Mouse (Mus musculus): ENCODE measurements at regions not wholly inside any gene's neighbourhood (a gene's known extent, or its start where the extent isn't known, plus 50 kb on each side); places are given as distances from the start of the nearest gene placed in this dataset.

DNA sequence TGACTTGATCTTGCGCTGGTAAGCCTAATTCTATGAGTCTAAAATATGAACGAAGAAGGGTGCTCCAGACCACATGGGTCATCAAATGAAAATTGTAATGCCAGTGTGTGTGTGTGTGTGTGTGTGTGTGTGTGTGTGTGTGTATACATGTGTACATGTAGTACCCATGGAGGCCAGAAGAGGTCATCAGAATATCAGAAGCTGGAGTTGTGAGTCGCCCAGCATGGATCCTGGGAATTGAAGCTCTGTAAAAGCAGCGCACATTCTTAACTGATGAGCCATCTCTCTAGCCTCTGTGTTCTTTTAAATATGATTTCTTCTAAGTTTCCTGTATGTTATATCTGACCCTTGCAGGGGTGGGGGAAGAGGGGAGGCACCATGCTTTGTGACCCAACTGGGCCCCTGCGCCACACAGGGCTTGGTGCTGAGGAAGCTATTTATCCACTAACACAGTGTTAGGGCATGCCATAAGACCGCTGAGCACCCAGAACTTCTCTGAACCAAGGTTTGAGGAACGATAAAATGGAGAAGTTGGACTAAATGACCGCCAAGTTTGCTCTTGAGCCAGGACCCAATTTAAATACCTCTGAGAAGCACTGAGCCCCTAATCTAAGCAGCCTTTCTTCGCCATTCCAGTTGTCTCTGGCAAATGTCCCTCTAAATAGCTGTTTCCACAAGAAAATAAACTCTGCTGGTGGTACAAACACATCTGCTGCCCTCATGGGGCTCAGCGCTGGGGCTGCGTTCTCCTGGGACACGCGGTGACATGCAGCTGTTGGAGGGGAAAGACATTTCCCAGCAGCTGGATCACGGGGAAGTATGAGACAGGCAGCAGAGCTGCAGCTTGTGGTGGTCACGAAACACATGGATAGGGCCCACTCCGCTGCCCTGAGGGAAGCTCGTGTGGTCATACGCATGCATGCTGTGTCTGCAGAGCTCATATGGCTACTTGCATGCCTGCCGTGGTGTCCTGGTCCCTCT lies 59.6 kb upstream of the Otos start:
- dilution Hi-C loops (cut with MboI; ENCODE audit: extremely low pct_ligation_motif_present, extremely low pct_unique_long_range_greater_than_20kb, low sequenced_read_pairs), result no loop called here
- DNase-seq (ENCODE audit: extremely low read depth), result no peak
- H3K9me3 ChIP-seq (replicated peaks; ENCODE audit: low read length), result peaks cover 12% of the 10 kb centered on the region
- no peak overlapping the region for H3K4me2 ChIP-seq (ENCODE audit: insufficient read depth, low read depth, poor library complexity, severe bottlenecking)
- H3K27me3 ChIP-seq (replicated peaks), result peaks cover 71% of the 10 kb centered on the region
- H3K9ac ChIP-seq (ENCODE audit: insufficient read depth, low read depth), result no peak overlapping the region
- no peaks in the 10 kb centered on the region for H3K36me3 ChIP-seq (replicated peaks in 1 of 2; ENCODE audit: control insufficient read depth in 1 of 2, insufficient read depth in 1 of 2, low read length in 1 of 2)
- peak; percentile 19 for TF ChIP-seq RAD21 (IDR thresholded peaks at IDR 0.05; ENCODE audit: low read depth, low read length)
- no peak for TF ChIP-seq ETS1 (conservative IDR thresholded peaks at IDR 0.05; ENCODE audit: low read depth, low read length)
- peak in 1 of 2 experiments; percentile 39; a peak in 2 of 4 replicates for TF ChIP-seq CTCF (conservative IDR thresholded peaks at IDR 0.05 in 1 of 2, IDR thresholded peaks at IDR 0.05 in 1 of 2; ENCODE audit: low read depth in 2 of 2, low read length in 2 of 2)
- peak; percentile 30 for TF ChIP-seq SMC3 (IDR thresholded peaks at IDR 0.05; ENCODE audit: low read depth, low read length)
- TF ChIP-seq MAZ (IDR thresholded peaks at IDR 0.05; ENCODE audit: low read depth, low read length), result no peak
- no peak for TF ChIP-seq ZKSCAN1 (IDR thresholded peaks at IDR 0.05; ENCODE audit: borderline replicate concordance, low read depth, low read length)
- no peak for TF ChIP-seq ZC3H11A (IDR thresholded peaks at IDR 0.05; ENCODE audit: low read depth, low read length)
- H3K4me3 ChIP-seq (replicated peaks in 1 of 3; ENCODE audit: low read depth in 2 of 3, low read length in 2 of 3, poor library complexity in 1 of 3), result no peak overlapping the region
- in situ Hi-C loops (cut with MboI; ENCODE audit: low pct_ligation_motif_present, low pct_unique_long_range_greater_than_20kb, low sequenced_read_pairs), result no loop called here
- no peaks in the 10 kb centered on the region for H3K79me2 ChIP-seq (replicated peaks; ENCODE audit: control insufficient read depth, extremely low read depth, insufficient read depth, poor library complexity, severe bottlenecking)
- no peaks in the 10 kb centered on the region for H3K4me1 ChIP-seq (ENCODE audit: control insufficient read depth in 1 of 2, insufficient read depth in 2 of 2)
- H3K27ac ChIP-seq (ENCODE audit: insufficient read depth, low read depth), result no peak overlapping the region

- no peak overlapping the region for H3K4me3 ChIP-seq (replicated peaks in 1 of 3; ENCODE audit: low read depth in 2 of 3, low read length in 2 of 3, poor library complexity in 1 of 3)
- TF ChIP-seq PAX5 (IDR thresholded peaks at IDR 0.05; ENCODE audit: low read length) (no peak), KAT2A (IDR thresholded peaks at IDR 0.05; ENCODE audit: insufficient replicate concordance, low read length) (no peak)
- no peaks in the 10 kb centered on the region for H3K4me1 ChIP-seq (ENCODE audit: control insufficient read depth in 1 of 2, insufficient read depth in 2 of 2)
- in situ Hi-C loops (cut with MboI; ENCODE audit: low pct_ligation_motif_present, low pct_unique_long_range_greater_than_20kb, low sequenced_read_pairs) (no loop called here), dilution Hi-C loops (cut with MboI; ENCODE audit: extremely low pct_ligation_motif_present, extremely low pct_unique_long_range_greater_than_20kb, low sequenced_read_pairs) (no loop called here)
- peaks cover 71% of the 10 kb centered on the region for H3K27me3 ChIP-seq (replicated peaks)
- peaks cover 12% of the 10 kb centered on the region for H3K9me3 ChIP-seq (replicated peaks; ENCODE audit: low read length)
- no peaks in the 10 kb centered on the region for H3K79me2 ChIP-seq (replicated peaks; ENCODE audit: control insufficient read depth, extremely low read depth, insufficient read depth, poor library complexity, severe bottlenecking)
- no peak for DNase-seq (ENCODE audit: extremely low read depth)
- H3K36me3 ChIP-seq (replicated peaks in 1 of 2; ENCODE audit: control insufficient read depth in 1 of 2, insufficient read depth in 1 of 2, low read length in 1 of 2), result no peaks in the 10 kb centered on the region
- H3K4me2 ChIP-seq (ENCODE audit: insufficient read depth, low read depth, poor library complexity, severe bottlenecking), result no peak overlapping the region
- H3K27ac ChIP-seq (ENCODE audit: insufficient read depth, low read depth), result no peak overlapping the region
- no peak overlapping the region for H3K9ac ChIP-seq (ENCODE audit: insufficient read depth, low read depth)
Observed at GRCm38 (mm10) chr1:92707441-92707840, 58.8 kb upstream of the Otos start.

DNA sequence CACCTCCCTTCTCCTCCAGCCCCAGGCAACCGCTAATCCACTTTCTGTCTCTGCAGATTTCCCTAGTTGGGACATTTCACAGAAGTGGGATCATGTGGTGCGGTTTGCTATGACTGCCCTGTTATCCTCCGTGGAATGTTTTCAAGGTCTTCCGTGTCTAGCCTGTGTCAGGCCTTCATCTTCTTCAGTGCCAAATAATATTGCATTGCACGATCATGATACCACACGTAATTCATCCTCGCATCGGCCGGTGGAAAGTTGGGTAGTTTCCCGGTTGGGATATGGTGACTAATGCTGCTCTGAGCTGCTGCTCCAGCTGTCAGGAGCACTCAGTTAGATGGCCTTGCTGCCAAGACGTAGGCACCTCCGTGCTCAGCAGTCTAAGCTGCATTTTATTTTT lies 55.3 kb upstream of the Otos start:
- DNase-seq (ENCODE audit: extremely low read depth), result no peak
- H3K79me2 ChIP-seq (replicated peaks; ENCODE audit: control insufficient read depth, extremely low read depth, insufficient read depth, poor library complexity, severe bottlenecking), result no peaks in the 10 kb centered on the region
- TF ChIP-seq TBP (conservative IDR thresholded peaks at IDR 0.05; ENCODE audit: low read depth, low read length) (no peak), TCF12 (IDR thresholded peaks at IDR 0.05; ENCODE audit: low read depth, low read length) (no peak), MAFK (IDR thresholded peaks at IDR 0.05; ENCODE audit: insufficient replicate concordance, low read length) (no peak), ELF1 (IDR thresholded peaks at IDR 0.05; ENCODE audit: low read depth, low read length) (no peak), BHLHE40 (IDR thresholded peaks at IDR 0.05; ENCODE audit: low read depth, low read length) (no peak), USF2 (conservative IDR thresholded peaks at IDR 0.05; ENCODE audit: low read depth, low read length) (no peak), ZNF384 (IDR thresholded peaks at IDR 0.05; ENCODE audit: low read depth, low read length) (no peak), SIN3A (IDR thresholded peaks at IDR 0.05; ENCODE audit: low read length) (no peak), CHD1 (IDR thresholded peaks at IDR 0.05; ENCODE audit: low read depth, low read length) (no peak)
- peaks cover 71% of the 10 kb centered on the region for H3K27me3 ChIP-seq (replicated peaks)
- dilution Hi-C loops (cut with MboI; ENCODE audit: extremely low pct_ligation_motif_present, extremely low pct_unique_long_range_greater_than_20kb, low sequenced_read_pairs) (no loop called here), in situ Hi-C loops (cut with MboI; ENCODE audit: low pct_ligation_motif_present, low pct_unique_long_range_greater_than_20kb, low sequenced_read_pairs) (no loop called here)
- H3K27ac ChIP-seq (ENCODE audit: insufficient read depth, low read depth), result no peak overlapping the region
- no peaks in the 10 kb centered on the region for H3K4me1 ChIP-seq (ENCODE audit: control insufficient read depth in 1 of 2, insufficient read depth in 2 of 2)
- H3K4me3 ChIP-seq (replicated peaks in 1 of 3; ENCODE audit: low read depth in 2 of 3, low read length in 2 of 3, poor library complexity in 1 of 3), result no peak overlapping the region
- no peak overlapping the region for H3K4me2 ChIP-seq (ENCODE audit: insufficient read depth, low read depth, poor library complexity, severe bottlenecking)
- H3K9me3 ChIP-seq (replicated peaks; ENCODE audit: low read length), result peaks cover 12% of the 10 kb centered on the region
- H3K36me3 ChIP-seq (replicated peaks in 1 of 2; ENCODE audit: control insufficient read depth in 1 of 2, insufficient read depth in 1 of 2, low read length in 1 of 2), result no peaks in the 10 kb centered on the region
- H3K9ac ChIP-seq (ENCODE audit: insufficient read depth, low read depth), result no peak overlapping the region
